Comparison of ENCODE assay signal across 8 mouse cellular contexts in genomic region chr12:12318140-12318734, GRCm38 (mm10). TPM values are rescaled to one million over a fixed set of nuclear protein-coding genes. Genes with fewer than 3 reads are reported as not detected.
DNase-seq lines count a peak whose midpoint lies in the region; ATAC-seq and TF ChIP-seq lines count a peak whose summit lies in the region.

No protein-coding gene starts in this region.

- no peak for TF ChIP-seq POLR2A in CH12.LX (IDR thresholded peaks at IDR 0.05; ENCODE audit: low read depth, low read length)

- H3K27ac ChIP-seq in intestine, embryonic 14.5 days (ENCODE audit: low read depth) = no peak overlapping the region
- no peak overlapping the region for H3K27ac ChIP-seq in intestine, embryonic 15.5 days
- H3K27ac ChIP-seq in CH12.LX (ENCODE audit: insufficient read depth, low read depth) = no peak overlapping the region
- no peak overlapping the region for H3K27ac ChIP-seq in hindbrain, postnatal 0 days

- TF ChIP-seq RAD21 in CH12.LX (IDR thresholded peaks at IDR 0.05; ENCODE audit: low read depth, low read length) = peak; percentile 99

- no peaks in the 10 kb centered on the region for H3K27me3 ChIP-seq in intestine, embryonic 14.5 days (replicated peaks; ENCODE audit: control insufficient read depth, insufficient read depth, low read length)
- no peaks in the 10 kb centered on the region for H3K27me3 ChIP-seq in intestine, embryonic 15.5 days (replicated peaks)
- H3K27me3 ChIP-seq in CH12.LX (replicated peaks) = no peaks in the 10 kb centered on the region
- no peaks in the 10 kb centered on the region for H3K27me3 ChIP-seq in hindbrain, postnatal 0 days (ENCODE audit: insufficient read depth, low read length)
- H3K27me3 ChIP-seq in splenic B cell, adult 2 months (ENCODE audit: control insufficient read depth, insufficient read depth, low read length, poor library complexity, severe bottlenecking) = no peaks in the 10 kb centered on the region

- H3K4me2 ChIP-seq in intestine, embryonic 14.5 days (ENCODE audit: low read length) = no peak overlapping the region
- no peak overlapping the region for H3K4me2 ChIP-seq in intestine, embryonic 15.5 days (replicated peaks)
- no peak overlapping the region for H3K4me2 ChIP-seq in CH12.LX (ENCODE audit: insufficient read depth, low read depth, poor library complexity, severe bottlenecking)
- no peak overlapping the region for H3K4me2 ChIP-seq in hindbrain, postnatal 0 days (ENCODE audit: low read depth, low read length)

- in situ Hi-C loops in CH12.LX (cut with MboI; ENCODE audit: low pct_ligation_motif_present, low pct_unique_long_range_greater_than_20kb, low sequenced_read_pairs) = loop anchor here (5.0 kb wide), 1 partner anchor 146 kb away; no protein-coding TSS in a partner anchor

- no peaks in the 10 kb centered on the region for H3K9me3 ChIP-seq in intestine, embryonic 14.5 days (ENCODE audit: control insufficient read depth, low read length)
- no peaks in the 10 kb centered on the region for H3K9me3 ChIP-seq in intestine, embryonic 15.5 days
- H3K9me3 ChIP-seq in CH12.LX (replicated peaks; ENCODE audit: low read length) = no peaks in the 10 kb centered on the region
- H3K9me3 ChIP-seq in hindbrain, postnatal 0 days (ENCODE audit: low read length) = no peaks in the 10 kb centered on the region

- H3K79me2 ChIP-seq in CH12.LX (replicated peaks; ENCODE audit: control insufficient read depth, extremely low read depth, insufficient read depth, poor library complexity, severe bottlenecking) = no peaks in the 10 kb centered on the region

- 0 out of 2 replicates have a peak, but pooled peaks cover 10% of the 10 kb centered on the region for H3K4me1 ChIP-seq in intestine, embryonic 14.5 days (replicated peaks; ENCODE audit: control insufficient read depth, insufficient read depth, low read length)
- H3K4me1 ChIP-seq in intestine, embryonic 15.5 days (replicated peaks) = peaks cover 10% of the 10 kb centered on the region
- H3K4me1 ChIP-seq in CH12.LX (ENCODE audit: control insufficient read depth in 1 of 2, insufficient read depth in 2 of 2) = peaks cover 0 to 50% of the 10 kb centered on the region in 2 experiments; a peak in 2 of 4 replicates
- peaks cover 9% of the 10 kb centered on the region for H3K4me1 ChIP-seq in hindbrain, postnatal 0 days (ENCODE audit: insufficient read depth, low read length)

- dilution Hi-C loops in CH12.LX (cut with MboI; ENCODE audit: extremely low pct_ligation_motif_present, extremely low pct_unique_long_range_greater_than_20kb, low sequenced_read_pairs) = no loop called here

- ATAC-seq in intestine, embryonic 14.5 days (replicated peaks; ENCODE audit: low FRiP score, low TSS enrichment, low read depth) = no peak
- no peak for ATAC-seq in intestine, embryonic 15.5 days
- ATAC-seq in hindbrain, postnatal 0 days = no peak

- peak; percentile 65 for DNase-seq in intestine, embryonic 14.5 days (ENCODE audit: low spot score)
- peak; percentile 52 for DNase-seq in CH12.LX (ENCODE audit: extremely low read depth)
- DNase-seq in cerebellum, adult 9-10 months = peak; percentile 72
- DNase-seq in hindbrain, postnatal 0 days (ENCODE audit: low spot score) = peak; percentile 89
- peak; percentile 74 for DNase-seq in splenic B cell, adult 2 months (ENCODE audit: low read depth, low spot score)
- no peak for DNase-seq in urinary bladder, postnatal 4 days (ENCODE audit: low spot score in 2 of 2)
- DNase-seq in testis, postnatal 10 days (ENCODE audit: low spot score) = no peak

- no peak for TF ChIP-seq EP300 in CH12.LX (IDR thresholded peaks at IDR 0.05; ENCODE audit: low read length)

- H3K36me3 ChIP-seq in intestine, embryonic 14.5 days (ENCODE audit: control insufficient read depth, insufficient read depth, low read length) = no peaks in the 10 kb centered on the region
- no peaks in the 10 kb centered on the region for H3K36me3 ChIP-seq in intestine, embryonic 15.5 days
- peaks cover 0 to 58% of the 10 kb centered on the region in 2 experiments for H3K36me3 ChIP-seq in CH12.LX (replicated peaks in 1 of 2; ENCODE audit: control insufficient read depth in 1 of 2, insufficient read depth in 1 of 2, low read length in 1 of 2)
- no peaks in the 10 kb centered on the region for H3K36me3 ChIP-seq in hindbrain, postnatal 0 days (ENCODE audit: insufficient read depth, low read length)
- H3K36me3 ChIP-seq in splenic B cell, adult 2 months (ENCODE audit: control insufficient read depth, insufficient read depth, low read length, poor library complexity, severe bottlenecking) = no peaks in the 10 kb centered on the region

- no peak overlapping the region for H3K9ac ChIP-seq in intestine, embryonic 14.5 days (ENCODE audit: low read length)
- H3K9ac ChIP-seq in intestine, embryonic 15.5 days = no peak overlapping the region
- no peak overlapping the region for H3K9ac ChIP-seq in CH12.LX (ENCODE audit: insufficient read depth, low read depth)
- no peak overlapping the region for H3K9ac ChIP-seq in hindbrain, postnatal 0 days (replicated peaks; ENCODE audit: low read length)

- WGBS in intestine, embryonic 14.5 days = 8% methylated on average over 6 of the region's 6 CpGs
- 6% methylated on average over 6 of the region's 6 CpGs for WGBS in intestine, embryonic 15.5 days
- 3% methylated on average over 6 of the region's 6 CpGs for WGBS in hindbrain, postnatal 0 days

- no peak overlapping the region for H3K4me3 ChIP-seq in intestine, embryonic 14.5 days (ENCODE audit: low read depth, low read length)
- H3K4me3 ChIP-seq in intestine, embryonic 15.5 days (replicated peaks) = no peak overlapping the region
- no peak overlapping the region for H3K4me3 ChIP-seq in CH12.LX (replicated peaks in 1 of 3; ENCODE audit: low read depth in 2 of 3, low read length in 2 of 3, poor library complexity in 1 of 3)
- H3K4me3 ChIP-seq in hindbrain, postnatal 0 days (ENCODE audit: low read length) = no peak overlapping the region

- peak; percentile 63 to 93 for TF ChIP-seq CTCF in CH12.LX (conservative IDR thresholded peaks at IDR 0.05 in 1 of 2, IDR thresholded peaks at IDR 0.05 in 1 of 2; ENCODE audit: low read depth in 2 of 2, low read length in 2 of 2)
- TF ChIP-seq CTCF in hindbrain, postnatal 0 days (IDR thresholded peaks at IDR 0.05; ENCODE audit: low read depth) = peak; percentile 86

TF ChIP-seq in CH12.LX, 34 proteins besides CTCF, POLR2A, EP300 and RAD21:
- TF ChIP-seq ZC3H11A (IDR thresholded peaks at IDR 0.05; ENCODE audit: low read depth, low read length) (peak; percentile 85), MYC (IDR thresholded peaks at IDR 0.05; ENCODE audit: low read depth, low read length) (no peak), BHLHE40 (IDR thresholded peaks at IDR 0.05; ENCODE audit: low read depth, low read length) (no peak), MAZ (IDR thresholded peaks at IDR 0.05; ENCODE audit: low read depth, low read length) (no peak), TBP (conservative IDR thresholded peaks at IDR 0.05; ENCODE audit: low read depth, low read length) (no peak), SMC3 (IDR thresholded peaks at IDR 0.05; ENCODE audit: low read depth, low read length) (peak; percentile 97)
TF ChIP-seq in CH12.LX: peak in this region for 2.

RNA-seq across cellular contexts. Expression of gene Fam49a, which starts 56.3 kb away (rescaled TPM):
- 15.0 and 20.1 TPM in 2 replicates for polyA plus RNA-seq in intestine, embryonic 14.5 days (2014; fragmentation: Nextera tagmentation; extraction: Ambion mirVana)
- 9.5 and 10.3 TPM in 2 replicates for polyA plus RNA-seq in intestine, embryonic 15.5 days (2015; fragmentation: Nextera tagmentation; extraction: Ambion mirVana)
- total RNA-seq in CH12.LX (2012; rRNA removed) (9.4 and 11.4 TPM in 2 replicates), CH12.LX (2014; rRNA removed) (17.7 and 17.9 TPM in 2 replicates)
- polyA plus RNA-seq in CH12.LX (2012; ENCODE audit: insufficient read length, low read depth) = 19.8 and 21.3 TPM in 2 replicates
- total RNA-seq in hindbrain, postnatal 0 days (2014; rRNA removed) = 67.1 and 77.1 TPM in 2 replicates
- 52.2 and 55.5 TPM in 2 replicates for polyA plus RNA-seq in hindbrain, postnatal 0 days (2015; fragmentation: Nextera tagmentation; extraction: Ambion mirVana)

Comparison
In these comparisons a context has a peak if more than half of its experiments do, and no peak if none do; other contexts are left out.
1. DNase-seq: peak in intestine, embryonic 14.5 days (single experiment), CH12.LX (single experiment), cerebellum, adult 9-10 months (single experiment), hindbrain, postnatal 0 days (single experiment) and splenic B cell, adult 2 months (single experiment); none in urinary bladder, postnatal 4 days (0 of 2) and testis, postnatal 10 days (single experiment).